Mouse (Mus musculus): ENCODE data around the gene Rapgef1.

DNA sequence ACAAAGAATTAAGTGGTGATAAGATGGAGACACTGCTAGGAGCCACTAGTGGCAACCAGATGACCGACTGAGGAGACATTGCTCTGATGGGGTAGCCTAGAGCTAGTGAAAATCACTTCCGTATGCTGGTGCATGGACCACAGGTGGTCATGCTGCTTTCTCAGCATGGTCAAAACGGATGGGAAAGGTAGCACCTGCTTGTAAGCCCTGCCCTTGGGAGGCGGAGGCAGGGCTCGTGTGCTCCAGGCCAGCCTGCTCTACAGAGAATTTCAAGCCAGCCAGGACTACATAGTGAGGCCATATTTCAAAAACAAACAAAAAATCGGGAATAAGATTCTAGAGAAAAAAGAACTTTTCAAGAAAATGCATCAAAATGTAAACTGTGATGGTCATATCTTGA is 81.9 kb downstream of the Rapgef1 start:
- TF ChIP-seq CTCF (IDR thresholded peaks at IDR 0.05; ENCODE audit: borderline replicate concordance, control insufficient read depth, extremely low read depth, insufficient read depth, low read length, poor library complexity) (no peak), POLR2A (IDR thresholded peaks at IDR 0.05; ENCODE audit: control insufficient read depth, extremely low read depth, insufficient read depth, low read length, poor library complexity) (no peak)

Measured in thymus, adult 2 months (tissue).